Mouse (Mus musculus): ENCODE data around the gene Nr5a1.
A peak's percentile ranks its signal among the peaks of the same experiment; 100 is the strongest.

Gene Nr5a1

GRCm38 (mm10) chr2:38652098-38652497 lies 62.2 kb downstream of the Nr5a1 start:
- DNase-seq (ENCODE audit: extremely low spot score): no peak

GRCm38 (mm10) chr2:38650340-38650739 lies 64.0 kb downstream of the Nr5a1 start:
- no peak for DNase-seq (ENCODE audit: extremely low spot score)

- DNase-seq (ENCODE audit: extremely low spot score): no peak
These were observed 66.7 kb downstream of the Nr5a1 start for GRCm38 (mm10) chr2:38647661-38648060.

- DNase-seq (ENCODE audit: extremely low spot score): no peak
These were observed 67.1 kb downstream of the Nr5a1 start for GRCm38 (mm10) chr2:38647201-38647606.

GRCm38 (mm10) chr2:38645936-38646335 lies 68.4 kb downstream of the Nr5a1 start:
- peak; percentile 58 for DNase-seq (ENCODE audit: extremely low spot score)

GRCm38 (mm10) chr2:38643625-38644427 lies 70.5 kb downstream of the Nr5a1 start, which contains the start of gene Psmb7:
Gene Psmb7 (minus strand): TSS chr2:38644087.
- peak; percentile 93 for DNase-seq (ENCODE audit: extremely low spot score)
